Mouse (Mus musculus) embryonic facial prominence, embryonic 14.5 days (tissue): Measurements from ENCODE around the gene Snx29. TPM values are rescaled to one million over a fixed set of nuclear protein-coding genes. Genes with fewer than 3 reads are reported as not detected.

Experiments used
- ATAC-seq: fragments of 200-750 bp; cut with Nextera tagmentation; 2 replicates; pipeline ENCODE4 v1.8.0; 2017; ENCODE audit warnings: low read depth, moderate number of reproducible peaks, moderate TSS enrichment
- DNase-seq: peaks from one replicate; pipeline ENCODE4 v3.0.0-alpha.2; 2015; ENCODE audit warnings: low spot score
- H3K27ac ChIP-seq: fragments of 300-500 bp; sonication (generic); replicated peaks from 2 replicates; pipeline ENCODE4 v1.5.1; 2014; ENCODE audit warnings: low read depth, mild to moderate bottlenecking, low read length, moderate library complexity
- H3K27me3 ChIP-seq: fragments of 300-500 bp; sonication (generic); replicated peaks from 2 replicates; pipeline ENCODE4 v1.6.1; 2014; ENCODE audit warnings: low read length; ENCODE audit not compliant: control insufficient read depth, insufficient read depth
- H3K36me3 ChIP-seq: fragments of 300-500 bp; sonication (generic); 2 replicates; pipeline ENCODE4 v1.6.1; 2014; ENCODE audit warnings: low read length, mixed read lengths; ENCODE audit not compliant: control insufficient read depth, insufficient read depth
- H3K4me1 ChIP-seq: fragments of 300-500 bp; sonication (generic); 2 replicates; pipeline ENCODE4 v1.6.1; 2014; ENCODE audit warnings: antibody characterized with exemption, low read length; ENCODE audit not compliant: control insufficient read depth, insufficient read depth
- H3K4me2 ChIP-seq: fragments of 300-500 bp; sonication (generic); 2 replicates; pipeline ENCODE4 v1.6.1; 2014; ENCODE audit warnings: low read depth, mild to moderate bottlenecking, low read length, moderate library complexity, mixed read lengths
- H3K4me3 ChIP-seq: fragments of 300-500 bp; sonication (generic); 2 replicates; pipeline ENCODE4 v1.5.1; 2014; ENCODE audit warnings: low read depth, mild to moderate bottlenecking, low read length
- H3K9ac ChIP-seq: fragments of 300-500 bp; sonication (generic); 2 replicates; pipeline ENCODE4 v1.6.1; 2014; ENCODE audit warnings: low read depth, mild to moderate bottlenecking, low read length, moderate library complexity, mixed read lengths
- H3K9me3 ChIP-seq: fragments of 300-500 bp; sonication (generic); 2 replicates; pipeline ENCODE4 v1.6.1; 2016; ENCODE audit warnings: low read length; ENCODE audit not compliant: control insufficient read depth
- WGBS: fragments of 180-500 bp; shearing (Covaris S2); extraction: QIAGEN DNeasy Blood & Tissue Kit; methylation state at CpG from one replicate; pipeline ENCODE4 v1.1.7; 2014; 5-methylcytosine and 5-hydroxymethylcytosine counted together
- polyA plus RNA-seq: library from polyadenylated mRNA; unstranded; fragments of >200 nt; fragmentation: Nextera tagmentation; extraction: Ambion mirVana; gene quantifications from 2 replicates; pipeline ENCODE4 v1.2.1, GENCODE M21; 2014

The Snx29 gene
- polyA plus RNA-seq, 1 experiment from 2014 or later, result 9.7 TPM

GRCm38 (mm10) chr16:11708097-11708496 lies 385.4 kb downstream of the Snx29 start:
- no peak overlapping the region for H3K4me3 ChIP-seq
- 98% methylated on average over 2 of the region's 2 CpGs for WGBS
- H3K4me2 ChIP-seq, result no peak overlapping the region
- H3K36me3 ChIP-seq, result no peaks in the 10 kb centered on the region
- H3K4me1 ChIP-seq, result no peaks in the 10 kb centered on the region
- no peak for ATAC-seq
- H3K9ac ChIP-seq, result no peak overlapping the region
- H3K27ac ChIP-seq, result no peak overlapping the region
- no peaks in the 10 kb centered on the region for H3K27me3 ChIP-seq
- DNase-seq, result no peak
- H3K9me3 ChIP-seq, result no peaks in the 10 kb centered on the region

- ATAC-seq, result no peak
- Histone ChIP-seq H3K27me3 (no peaks in the 10 kb centered on the region), H3K9ac (no peak overlapping the region), H3K4me3 (no peak overlapping the region), H3K27ac (no peak overlapping the region), H3K4me1 (no peaks in the 10 kb centered on the region), H3K9me3 (no peaks in the 10 kb centered on the region), H3K36me3 (no peaks in the 10 kb centered on the region), H3K4me2 (no peak overlapping the region)
- DNase-seq, result no peak
- WGBS, result 71% methylated on average over 4 of the region's 4 CpGs
These were observed 386.7 kb downstream of the Snx29 start for GRCm38 (mm10) chr16:11709382-11709781.

GRCm38 (mm10) chr16:11709999-11710667 lies 387.4 kb downstream of the Snx29 start:
- Histone ChIP-seq H3K27ac (no peak overlapping the region), H3K9ac (no peak overlapping the region), H3K9me3 (no peaks in the 10 kb centered on the region), H3K36me3 (no peaks in the 10 kb centered on the region), H3K27me3 (no peaks in the 10 kb centered on the region), H3K4me1 (no peaks in the 10 kb centered on the region), H3K4me3 (no peak overlapping the region), H3K4me2 (no peak overlapping the region)
- ATAC-seq (peak; percentile 63), DNase-seq (peak; percentile 41)
- 50% methylated on average over 5 of the region's 5 CpGs for WGBS

GRCm38 (mm10) chr16:11713265-11713865 lies 390.7 kb downstream of the Snx29 start:
- H3K9me3 ChIP-seq, result no peaks in the 10 kb centered on the region
- no peak overlapping the region for H3K4me3 ChIP-seq
- H3K27ac ChIP-seq, result no peak overlapping the region
- H3K36me3 ChIP-seq, result no peaks in the 10 kb centered on the region
- WGBS, result 51% methylated on average over 2 of the region's 2 CpGs
- no peak for ATAC-seq
- DNase-seq, result no peak
- H3K4me2 ChIP-seq, result no peak overlapping the region
- no peaks in the 10 kb centered on the region for H3K27me3 ChIP-seq
- H3K9ac ChIP-seq, result no peak overlapping the region
- no peaks in the 10 kb centered on the region for H3K4me1 ChIP-seq

- H3K27me3 ChIP-seq, result no peaks in the 10 kb centered on the region
- no peak overlapping the region for H3K4me2 ChIP-seq
- DNase-seq (no peak), ATAC-seq (no peak)
- H3K9me3 ChIP-seq, result no peaks in the 10 kb centered on the region
- no peaks in the 10 kb centered on the region for H3K4me1 ChIP-seq
- 100% methylated on average over 1 of the region's 1 CpGs for WGBS
- H3K27ac ChIP-seq, result no peak overlapping the region
- no peak overlapping the region for H3K9ac ChIP-seq
- H3K4me3 ChIP-seq, result no peak overlapping the region
- 0 out of 2 replicates have a peak, but pooled peaks cover 3% of the 10 kb centered on the region for H3K36me3 ChIP-seq
These were observed 394.2 kb downstream of the Snx29 start for GRCm38 (mm10) chr16:11716932-11717331.

- DNase-seq (no peak), ATAC-seq (no peak)
- Histone ChIP-seq H3K36me3 (no peaks in the 10 kb centered on the region), H3K9ac (no peak overlapping the region), H3K27me3 (no peaks in the 10 kb centered on the region), H3K27ac (no peak overlapping the region), H3K9me3 (no peaks in the 10 kb centered on the region), H3K4me2 (no peak overlapping the region), H3K4me3 (no peak overlapping the region), H3K4me1 (no peaks in the 10 kb centered on the region)
- WGBS, result 75% methylated on average over 2 of the region's 2 CpGs
These were observed 403.2 kb downstream of the Snx29 start for GRCm38 (mm10) chr16:11725901-11726300.

- no peak overlapping the region for H3K9ac ChIP-seq
- WGBS, result 92% methylated on average over 9 of the region's 9 CpGs
- H3K27ac ChIP-seq, result no peak overlapping the region
- no peak overlapping the region for H3K4me2 ChIP-seq
- ATAC-seq (no peak), DNase-seq (no peak)
- no peaks in the 10 kb centered on the region for H3K4me1 ChIP-seq
- no peaks in the 10 kb centered on the region for H3K9me3 ChIP-seq
- no peaks in the 10 kb centered on the region for H3K36me3 ChIP-seq
- no peak overlapping the region for H3K4me3 ChIP-seq
- no peaks in the 10 kb centered on the region for H3K27me3 ChIP-seq
These were observed 404.6 kb downstream of the Snx29 start for GRCm38 (mm10) chr16:11727331-11727730.

GRCm38 (mm10) chr16:11728131-11728530 lies 405.4 kb downstream of the Snx29 start:
- H3K36me3 ChIP-seq, result no peaks in the 10 kb centered on the region
- no peaks in the 10 kb centered on the region for H3K9me3 ChIP-seq
- no peaks in the 10 kb centered on the region for H3K27me3 ChIP-seq
- H3K4me1 ChIP-seq, result no peaks in the 10 kb centered on the region
- DNase-seq (no peak), ATAC-seq (no peak)
- H3K9ac ChIP-seq, result no peak overlapping the region
- WGBS, result 73% methylated on average over 3 of the region's 3 CpGs
- H3K27ac ChIP-seq, result no peak overlapping the region
- no peak overlapping the region for H3K4me2 ChIP-seq
- H3K4me3 ChIP-seq, result no peak overlapping the region

GRCm38 (mm10) chr16:11728627-11729026 lies 405.9 kb downstream of the Snx29 start:
- DNase-seq, result no peak

More at GRCm38 (mm10) chr16:11728627-11729026, 405.9 kb downstream of the Snx29 start:
- no peaks in the 10 kb centered on the region for H3K9me3 ChIP-seq
- no peak overlapping the region for H3K4me3 ChIP-seq
- H3K9ac ChIP-seq, result no peak overlapping the region
- H3K4me1 ChIP-seq, result no peaks in the 10 kb centered on the region
- H3K27me3 ChIP-seq, result no peaks in the 10 kb centered on the region
- H3K4me2 ChIP-seq, result no peak overlapping the region
- no peaks in the 10 kb centered on the region for H3K36me3 ChIP-seq
- 79% methylated on average over 3 of the region's 3 CpGs for WGBS
- H3K27ac ChIP-seq, result no peak overlapping the region
- no peak for ATAC-seq
